Mouse (Mus musculus): Measurements from ENCODE around the gene Fto.

The Fto gene

DNA sequence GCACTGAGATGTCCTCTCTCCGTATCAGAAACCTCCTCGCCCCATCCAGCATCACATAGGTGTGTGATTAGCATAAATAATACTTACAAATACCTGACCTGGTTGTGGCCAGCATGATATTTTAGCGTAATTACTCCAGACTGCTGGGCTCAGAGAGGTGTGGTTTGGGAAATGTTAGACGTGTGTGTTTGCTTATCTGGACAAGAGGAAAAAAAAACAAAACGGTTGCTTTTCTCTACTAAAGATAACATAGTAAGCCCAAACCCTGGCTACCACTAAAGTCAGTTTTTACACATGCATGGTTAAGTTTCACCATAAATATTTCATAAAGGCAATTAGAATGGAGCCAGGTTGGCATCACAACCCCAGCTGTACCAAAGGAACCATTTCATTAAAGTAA is 221.4 kb downstream of the Fto start:
- DNase-seq, result no peak

DNA sequence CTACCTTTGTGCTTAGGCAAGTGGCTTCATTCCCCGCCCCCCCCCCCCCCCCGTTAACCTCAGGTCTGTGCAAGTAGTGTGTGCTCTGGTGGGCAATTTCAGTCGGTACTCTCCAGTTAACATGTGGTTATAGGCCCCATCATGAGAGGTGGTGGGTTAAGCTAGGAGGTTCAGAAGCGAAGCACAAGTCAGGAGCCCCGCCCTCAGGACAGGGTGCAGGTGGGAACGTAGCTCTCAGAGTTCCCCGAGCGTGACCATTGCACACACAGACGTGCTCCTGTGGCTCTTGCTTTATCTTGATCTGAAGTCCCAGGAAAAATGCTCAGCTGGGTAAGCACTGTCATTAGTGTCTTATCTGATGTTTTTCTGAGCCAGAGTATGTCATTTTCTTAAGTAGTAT is 224.8 kb downstream of the Fto start:
- peak; percentile 27 to 61 for DNase-seq

GRCm38 (mm10) chr8:91538892-91539291 is 225.6 kb downstream of the Fto start:
- no peak for DNase-seq

GRCm38 (mm10) chr8:91539586-91539985 is 226.3 kb downstream of the Fto start:
- peak; percentile 42 to 62 for DNase-seq

- no peak for DNase-seq
Observed at GRCm38 (mm10) chr8:91541229-91541628, 227.9 kb downstream of the Fto start.

GRCm38 (mm10) chr8:91545561-91545960 is 232.2 kb downstream of the Fto start:
- no peak for DNase-seq

DNA sequence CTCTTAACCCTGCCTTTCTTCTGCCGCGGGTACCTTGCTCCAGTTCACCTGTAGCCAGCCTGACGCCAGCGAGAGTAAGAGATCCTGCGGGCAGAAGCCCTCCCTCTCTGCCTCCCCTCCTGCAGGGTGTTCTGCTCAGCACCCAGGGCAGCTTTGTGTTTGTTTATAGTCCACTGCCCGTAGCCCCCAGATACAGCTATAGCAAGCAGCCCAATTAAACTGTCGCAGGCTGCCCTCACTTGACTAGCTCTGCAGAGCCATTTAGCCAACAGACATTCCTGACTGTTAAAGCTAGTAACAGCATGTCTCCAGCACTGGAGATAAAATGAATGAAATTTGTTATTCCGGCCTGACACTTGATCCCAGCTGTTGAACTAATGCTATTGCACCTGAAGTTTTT is 233.3 kb downstream of the Fto start:
- DNase-seq, result no peak

DNA sequence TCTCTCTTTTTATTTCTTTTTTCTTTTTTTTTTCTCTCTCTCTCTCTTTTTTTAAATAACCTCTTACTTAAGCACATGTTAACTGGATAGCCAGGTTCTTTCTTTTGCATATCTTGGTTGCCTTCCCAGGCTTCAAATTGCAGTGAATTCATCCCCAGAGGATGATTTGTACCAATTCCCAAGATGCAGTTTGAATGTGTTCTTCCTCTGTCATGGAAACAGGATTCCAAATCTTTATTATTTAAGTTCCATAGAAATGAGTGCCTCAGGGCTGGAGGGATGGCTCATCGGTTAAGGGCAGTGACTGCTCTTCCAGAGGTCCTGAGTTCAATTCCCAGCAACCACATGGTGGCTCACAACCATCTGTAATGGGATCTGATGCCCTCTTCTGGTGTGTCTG is 236.8 kb downstream of the Fto start:
- DNase-seq, result no peak

DNA sequence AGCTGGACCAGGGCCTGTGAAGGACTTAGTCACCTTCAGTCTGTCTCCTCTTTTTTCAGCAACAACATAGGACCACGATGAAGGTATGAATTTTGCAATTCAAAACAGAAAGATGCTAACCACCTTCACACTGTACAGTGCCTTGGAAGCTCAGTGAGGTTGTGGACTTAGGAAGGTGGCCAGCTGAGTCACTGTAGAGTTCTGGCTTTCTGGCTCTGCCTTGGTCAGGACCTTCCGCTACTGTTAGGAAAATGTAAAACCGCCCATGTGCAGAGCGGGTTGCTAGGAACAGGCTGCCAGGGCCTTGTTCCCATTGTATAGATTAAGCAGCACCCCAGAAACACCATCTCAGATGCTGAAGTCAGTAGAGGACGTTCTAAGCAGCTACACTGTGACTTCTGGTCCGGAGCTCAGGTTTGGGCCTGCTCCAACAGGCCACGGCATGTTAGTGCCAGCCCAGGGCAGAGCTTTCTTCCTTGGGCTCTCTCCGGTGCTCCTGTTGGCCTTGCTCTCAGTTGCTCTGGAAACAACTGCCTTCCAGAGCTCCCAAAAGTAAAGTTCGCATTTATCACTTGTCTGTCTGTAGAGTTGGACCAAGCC is 237.9 kb downstream of the Fto start:
- DNase-seq, result no peak

DNA sequence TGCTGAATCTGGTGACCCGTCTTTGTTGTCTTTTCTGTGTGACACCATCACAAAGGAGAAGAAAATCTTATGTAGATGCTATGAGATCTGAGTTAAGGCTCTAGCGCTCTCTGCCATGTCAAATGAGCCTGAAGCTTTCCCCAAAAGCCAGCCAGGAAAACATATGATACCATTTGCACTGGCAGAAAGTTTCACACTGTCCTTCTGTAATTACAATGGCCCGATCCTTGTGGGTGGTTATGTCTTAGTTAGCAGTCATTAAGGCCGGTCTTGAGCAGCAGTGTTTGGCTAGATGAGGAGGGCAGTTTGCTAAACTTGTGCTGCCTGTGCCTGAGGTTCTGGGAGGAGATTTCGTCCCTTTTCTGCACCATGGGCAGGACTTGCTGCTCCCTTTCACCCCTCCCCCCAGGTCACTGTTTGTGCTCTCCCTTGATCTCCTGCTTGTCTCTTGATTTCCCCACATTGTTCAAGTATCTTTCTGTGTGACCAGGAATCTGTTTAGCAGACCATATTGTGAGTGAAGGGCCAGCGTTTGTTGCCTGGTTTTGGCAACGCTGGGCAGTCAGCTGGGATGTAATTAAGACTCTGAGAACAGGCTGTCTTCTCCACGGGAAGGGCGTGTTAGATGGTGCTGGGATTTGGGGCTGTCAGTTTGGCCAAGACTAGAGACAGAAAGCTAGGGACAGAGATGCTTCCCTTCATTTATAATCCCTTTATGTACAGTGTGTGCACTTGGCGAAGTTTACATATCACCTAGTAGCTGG is 238.6 kb downstream of the Fto start:
- no peak for DNase-seq

GRCm38 (mm10) chr8:91552635-91553034 is 239.3 kb downstream of the Fto start:
- no peak for DNase-seq

DNA sequence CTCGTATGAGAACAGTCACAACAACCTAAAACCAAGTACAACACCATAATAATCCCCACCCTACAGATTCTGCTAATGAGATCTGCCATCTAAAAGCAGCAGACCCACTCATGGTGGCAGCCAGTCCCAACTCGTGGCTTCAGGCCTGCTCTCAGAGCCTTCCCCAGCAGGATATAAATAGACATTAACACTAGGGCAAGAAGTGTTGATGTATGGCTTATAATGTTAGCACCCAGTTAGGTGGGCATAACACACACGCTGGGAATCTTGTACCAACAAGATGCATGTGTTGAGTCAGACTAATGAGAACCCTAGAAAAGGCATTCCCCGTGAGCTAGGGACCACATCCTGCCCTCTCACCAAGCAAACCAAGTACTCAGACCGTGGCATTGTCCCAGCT is 240.1 kb downstream of the Fto start:
- DNase-seq, result no peak

DNA sequence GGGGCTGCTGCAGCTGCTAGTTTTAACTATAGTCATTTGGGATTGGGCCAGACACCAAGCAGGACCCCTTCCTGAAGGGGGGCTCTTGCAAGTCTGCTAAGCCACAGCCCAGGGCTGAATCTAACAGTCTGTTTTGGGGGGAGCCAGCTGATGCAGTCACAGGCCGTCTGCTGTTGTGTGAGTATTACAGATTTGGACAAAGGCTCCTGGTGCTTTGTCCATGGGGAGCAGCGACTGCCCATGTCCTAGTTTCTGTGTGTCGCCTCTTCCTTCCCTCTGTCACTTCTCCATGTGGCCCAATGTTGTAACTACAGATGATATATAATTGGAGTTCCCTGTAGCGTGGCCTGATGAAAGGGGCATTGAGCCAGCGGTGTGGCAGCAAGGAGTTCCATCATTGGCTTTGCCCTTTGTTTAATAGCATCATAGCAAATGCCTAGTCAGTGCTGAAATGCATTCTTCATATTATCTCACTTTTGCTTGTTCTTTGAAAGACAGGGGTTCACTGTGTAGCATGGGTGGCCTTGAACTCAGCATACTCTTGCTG is 243.8 kb downstream of the Fto start:
- no peak for DNase-seq

DNA sequence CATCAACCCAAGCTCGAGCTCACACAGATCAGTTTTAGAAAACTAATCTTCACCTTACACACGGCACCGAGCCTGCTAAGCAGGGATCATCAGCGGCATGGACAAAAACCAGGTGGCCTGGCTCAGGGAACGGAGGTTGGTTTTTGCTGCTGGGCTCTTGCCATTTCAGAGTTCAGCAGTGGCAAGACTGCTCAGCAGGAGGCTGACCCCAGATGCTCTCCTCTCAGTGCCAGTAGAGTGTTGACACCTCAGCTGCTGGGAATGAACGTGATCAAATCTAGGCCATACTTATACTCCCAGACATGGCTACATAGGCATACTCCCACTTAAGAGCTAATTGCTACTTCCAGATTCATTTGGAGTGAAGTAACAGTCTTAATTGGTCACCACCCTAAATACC is 245.1 kb downstream of the Fto start:
- peak; percentile 37 for DNase-seq

DNA sequence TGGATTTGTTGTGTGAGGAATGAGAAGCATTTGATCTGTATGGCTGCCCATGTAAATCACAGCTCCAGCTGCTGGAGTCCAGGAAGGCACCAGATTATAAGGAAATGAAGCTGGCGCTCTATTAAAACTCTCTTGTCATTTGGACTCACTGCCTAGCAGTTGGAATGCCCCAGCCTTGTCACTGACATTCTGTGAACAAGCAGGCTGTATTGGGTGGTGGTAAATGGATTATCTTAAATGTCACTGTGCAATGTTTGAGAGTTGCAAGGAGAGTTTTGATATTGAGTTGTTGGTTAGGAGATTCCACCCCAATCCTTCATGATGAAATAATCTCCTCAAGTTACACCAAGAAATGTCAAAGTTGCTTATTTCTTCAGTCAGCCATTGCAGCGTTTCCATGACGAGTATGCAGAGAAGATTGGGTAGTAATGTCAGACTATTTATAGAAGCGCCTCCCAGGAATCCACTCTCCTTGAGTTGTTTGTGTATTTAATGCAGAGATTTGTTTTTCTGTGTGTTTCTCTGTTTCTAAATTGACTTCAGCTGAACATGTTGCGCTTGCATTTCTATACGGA is 246.8 kb downstream of the Fto start:
- DNase-seq, result no peak

- DNase-seq, result no peak
Observed at GRCm38 (mm10) chr8:91561241-91561640, 247.9 kb downstream of the Fto start.

- no peak for DNase-seq
Observed at GRCm38 (mm10) chr8:91562600-91562999, 249.3 kb downstream of the Fto start.

DNA sequence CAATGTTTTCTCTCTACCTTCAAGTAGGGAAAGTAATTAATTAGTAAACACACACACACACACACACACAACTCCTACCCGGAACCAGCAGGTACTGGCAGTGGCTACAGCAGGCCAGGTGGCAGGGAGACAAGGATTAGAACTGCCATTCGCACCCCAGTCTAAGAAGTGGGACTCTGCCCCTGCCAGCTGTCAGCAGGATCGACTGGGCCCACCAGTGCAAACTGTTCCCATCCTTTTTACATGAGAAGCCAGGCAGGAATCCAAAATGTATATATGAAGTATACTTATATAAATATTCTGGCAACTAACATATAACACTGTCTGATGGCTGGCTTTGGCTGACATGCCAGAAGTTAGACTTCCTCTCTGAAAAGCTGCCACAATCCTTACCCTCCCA is 250.0 kb downstream of the Fto start:
- DNase-seq, result no peak

DNA sequence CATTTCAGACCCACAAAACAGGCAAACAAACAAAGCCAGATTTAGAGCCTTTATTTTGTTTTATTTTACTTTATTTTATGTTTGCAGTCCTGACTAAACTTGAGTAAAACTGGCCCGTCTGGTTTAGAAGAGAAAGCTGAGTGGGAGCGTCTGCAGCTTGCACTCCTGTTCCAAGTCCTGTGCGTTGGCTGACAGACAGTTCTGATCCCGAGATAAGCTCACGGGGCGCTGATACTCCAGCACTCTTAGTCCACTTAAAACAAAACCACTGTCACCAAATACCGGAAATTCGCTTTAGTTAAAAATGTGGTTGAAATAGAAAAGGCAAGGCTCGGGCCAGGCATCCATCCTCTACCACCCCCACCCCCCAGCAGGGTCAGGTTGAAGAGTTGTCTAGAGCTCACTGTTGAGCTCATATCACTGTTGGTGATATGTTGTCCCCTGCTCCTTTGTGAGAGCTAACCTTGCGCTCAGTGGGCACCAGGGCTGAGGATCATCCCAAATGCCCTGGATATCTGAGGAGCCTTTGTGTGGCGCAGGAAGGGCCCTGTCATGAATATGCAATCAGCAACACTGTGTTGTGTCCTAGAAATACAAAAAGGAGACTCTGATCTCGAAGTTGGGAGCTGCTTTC is 252.7 kb downstream of the Fto start:
- no peak for DNase-seq

- no peak for DNase-seq
Observed at GRCm38 (mm10) chr8:91566503-91566869, 253.2 kb downstream of the Fto start.

GRCm38 (mm10) chr8:91569874-91570273 is 256.5 kb downstream of the Fto start:
- no peak for DNase-seq

GRCm38 (mm10) chr8:91570809-91571208 is 257.5 kb downstream of the Fto start:
- DNase-seq, result peak; percentile 46 to 67

DNA sequence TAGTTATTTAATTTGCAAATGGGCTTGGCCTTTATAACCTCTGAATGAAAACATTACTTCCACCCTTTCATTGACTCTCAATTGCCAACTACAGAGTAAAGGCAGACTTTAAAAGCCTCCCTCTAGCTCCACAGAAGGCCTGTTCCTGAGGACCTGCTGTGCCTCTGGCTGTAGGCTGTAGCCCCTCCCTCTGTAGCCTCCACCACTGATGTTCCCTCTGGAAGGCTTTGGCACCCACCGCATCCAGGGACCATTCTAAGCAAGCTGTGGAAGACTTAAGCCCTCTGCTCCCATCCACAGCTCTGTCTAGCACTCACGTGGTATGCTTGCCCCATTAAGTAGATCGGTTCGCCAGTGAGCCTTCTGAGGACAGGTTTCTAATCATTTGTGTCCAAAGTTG is 258.7 kb downstream of the Fto start:
- no peak for DNase-seq

DNA sequence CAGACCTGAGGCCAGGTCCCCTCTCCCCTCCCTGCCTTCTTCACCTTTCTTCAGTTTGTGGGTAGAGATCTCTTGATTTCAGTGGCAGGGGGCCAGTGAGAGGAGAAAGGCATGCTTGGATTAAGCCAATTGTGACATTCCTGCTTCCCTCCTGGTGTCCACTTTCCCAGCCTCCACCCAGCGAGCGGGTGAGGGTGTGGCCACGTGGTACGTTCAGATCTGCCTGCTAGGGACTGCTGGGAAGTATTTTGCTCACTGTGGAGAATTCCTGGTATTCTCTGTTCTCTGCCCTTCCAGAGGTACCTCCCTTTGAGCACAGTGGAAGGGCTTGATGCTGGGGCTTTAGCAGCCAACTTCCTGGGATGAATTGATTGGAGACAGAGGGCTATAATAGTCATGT is 259.3 kb downstream of the Fto start:
- peak; percentile 69 to 73 for DNase-seq

Measured in kidney, adult 8-10 months (tissue).